Mouse (Mus musculus) heart, adult 2 months (tissue): ENCODE measurements around the gene Actl11. TPM values are rescaled to one million over a fixed set of nuclear protein-coding genes. Genes with fewer than 3 reads are reported as not detected.

Experiments
- DNase-seq, 2 experiments: peaks; one replicate each; pipeline ENCODE4 v3.0.0; 2021
- H3K27ac ChIP-seq: fragments of 200-600 bp; 2 replicates; pipeline ENCODE4 v1.8.1; 2022
- H3K27me3 ChIP-seq: fragments of 200-500 bp; 2 replicates; pipeline ENCODE4 v1.6.1; 2012; ENCODE audit warnings: mild to moderate bottlenecking, low read length, inconsistent platforms, mixed read lengths; ENCODE audit not compliant: control insufficient read depth, insufficient read depth
- H3K36me3 ChIP-seq: fragments of 200-500 bp; 2 replicates; pipeline ENCODE4 v1.6.1; 2012; ENCODE audit warnings: low read length, inconsistent platforms; ENCODE audit not compliant: control insufficient read depth, insufficient read depth
- H3K4me1 ChIP-seq: fragments of 200-500 bp; 2 replicates; pipeline ENCODE4 v1.6.1; 2011; ENCODE audit warnings: low read length; ENCODE audit not compliant: control insufficient read depth, insufficient read depth
- H3K4me3 ChIP-seq: fragments of 200-600 bp; 2 replicates; pipeline ENCODE4 v1.8.1; 2022
- H3K79me2 ChIP-seq: fragments of 200-500 bp; replicated peaks from 2 replicates; pipeline ENCODE4 v1.6.1; 2012; ENCODE audit warnings: mild to moderate bottlenecking, inconsistent platforms, low read length, moderate library complexity, mixed read lengths; ENCODE audit not compliant: control insufficient read depth, insufficient read depth
- H3K9ac ChIP-seq: fragments of 200-500 bp; 2 replicates; pipeline ENCODE4 v1.6.1; 2012; ENCODE audit warnings: low read depth, mild to moderate bottlenecking, control low read depth, inconsistent platforms, low read length, mixed read lengths
- CTCF ChIP-seq: fragments of 200-600 bp; IDR thresholded peaks from 2 replicates; pipeline ENCODE4 v1.8.1; 2022; ENCODE audit warnings: antibody characterized with exemption, mild to moderate bottlenecking, moderate library complexity
- EP300 ChIP-seq: fragments of 200-500 bp; IDR thresholded peaks from 2 replicates; pipeline ENCODE4 v1.6.1; 2011; ENCODE audit warnings: low read depth, low read length, control low read depth; ENCODE audit not compliant: insufficient read depth
- POLR2A ChIP-seq: fragments of 200-500 bp; IDR thresholded peaks from 2 replicates; pipeline ENCODE4 v1.6.1; 2011; ENCODE audit warnings: mild to moderate bottlenecking, low read depth, low read length, control low read depth; ENCODE audit not compliant: insufficient read depth
- WGBS: fragments of 180-500 bp; shearing (Covaris S2); methylation state at CpG from one replicate; pipeline ENCODE4 v1.1.7; 2018; 5-methylcytosine and 5-hydroxymethylcytosine counted together
- intact Hi-C: fragments of 180-260 bp; cut with DNase I; formaldehyde crosslinking; loops from one replicate; pipeline ENCODE4 v1.15.1; 2025
- polyA plus RNA-seq: library from polyadenylated mRNA; depleted of rRNA; stranded (reverse); fragments of >200 nt; gene quantifications from 2 replicates; pipeline ENCODE4 v1.2.3, GENCODE M21; 2012
- total RNA-seq, 2 experiments: library from RNA; stranded (reverse); gene quantifications; 2 replicates each; pipeline ENCODE4 v1.2.3; 2021

Gene Actl11
- total and polyA plus RNA-seq, 3 experiments: 0.14 TPM; not detected in 2

- 87% methylated on average over 10 of the region's 10 CpGs for WGBS
- intact Hi-C loops: no loop called here
- no peak for TF ChIP-seq EP300
- TF ChIP-seq POLR2A: no peak
- no peak for TF ChIP-seq CTCF
Measured at GRCm38 (mm10) chr9:107898563-107898962, 29.7 kb upstream of the Actl11 start.

GRCm38 (mm10) chr9:107899855-107900254 is 28.4 kb upstream of the Actl11 start:
- Histone ChIP-seq H3K27ac (no peak overlapping the region), H3K4me1 (no peaks in the 10 kb centered on the region), H3K79me2 (no peaks in the 10 kb centered on the region), H3K9ac (no peak overlapping the region), H3K36me3 (no peaks in the 10 kb centered on the region), H3K27me3 (no peaks in the 10 kb centered on the region), H3K4me3 (no peak overlapping the region)
- DNase-seq: no peak
- intact Hi-C loops: loop anchor here (5.0 kb wide), 1 partner anchor 152 kb away; the partner anchor contains the start of gene Amigo3
- WGBS: 79% methylated on average over 12 of the region's 12 CpGs
- TF ChIP-seq EP300 (no peak), CTCF (no peak), POLR2A (no peak)

More at GRCm38 (mm10) chr9:107898563-107898962, 29.7 kb upstream of the Actl11 start:
- no peak overlapping the region for H3K4me3 ChIP-seq
- DNase-seq: no peak
- H3K36me3 ChIP-seq: no peaks in the 10 kb centered on the region
- H3K79me2 ChIP-seq: no peaks in the 10 kb centered on the region
- H3K27me3 ChIP-seq: no peaks in the 10 kb centered on the region
- H3K27ac ChIP-seq: no peak overlapping the region
- no peak overlapping the region for H3K9ac ChIP-seq
- no peaks in the 10 kb centered on the region for H3K4me1 ChIP-seq

GRCm38 (mm10) chr9:107900840-107901626 is 27.2 kb upstream of the Actl11 start:
- Histone ChIP-seq H3K79me2 (no peaks in the 10 kb centered on the region), H3K27me3 (no peaks in the 10 kb centered on the region), H3K36me3 (no peaks in the 10 kb centered on the region), H3K4me3 (no peak overlapping the region), H3K4me1 (no peaks in the 10 kb centered on the region; the same call in 1 of the 2 replicates), H3K9ac (no peak overlapping the region), H3K27ac (no peak overlapping the region)
- DNase-seq: no peak
- intact Hi-C loops: loop anchor here (5.0 kb wide), 1 partner anchor 151 kb away; the partner anchor contains the start of gene Amigo3
- WGBS: 61% methylated on average over 44 of the region's 44 CpGs
- no peak for TF ChIP-seq POLR2A
- peak; percentile 54 for TF ChIP-seq CTCF

- Histone ChIP-seq H3K4me1 (peaks cover 4% of the 10 kb centered on the region), H3K4me3 (no peak overlapping the region), H3K27ac (no peak overlapping the region), H3K27me3 (no peaks in the 10 kb centered on the region), H3K36me3 (no peaks in the 10 kb centered on the region), H3K9ac (no peak overlapping the region), H3K79me2 (no peaks in the 10 kb centered on the region)
- TF ChIP-seq EP300: no peak
- no peak for DNase-seq
- intact Hi-C loops: loop anchor here (5.0 kb wide), 1 partner anchor 151 kb away; the partner anchor contains the start of gene Amigo3
- 72% methylated on average over 17 of the region's 17 CpGs for WGBS
Measured at GRCm38 (mm10) chr9:107901627-107901914, 26.7 kb upstream of the Actl11 start.

- H3K79me2 ChIP-seq: no peaks in the 10 kb centered on the region
- TF ChIP-seq EP300: peak; percentile 97
- no peak for TF ChIP-seq POLR2A
- peak; percentile 96 for TF ChIP-seq CTCF
- H3K27me3 ChIP-seq: no peaks in the 10 kb centered on the region
- peaks cover 4% of the 10 kb centered on the region for H3K4me1 ChIP-seq
- DNase-seq: peak; percentile 86 to 92
- no peak overlapping the region for H3K4me3 ChIP-seq
- intact Hi-C loops: loop anchor here (1.0 to 5.0 kb wide), 4 partner anchors 58 to 164 kb away; partner anchors contain the start of gene Amigo3
- H3K36me3 ChIP-seq: no peaks in the 10 kb centered on the region
- no peak overlapping the region for H3K9ac ChIP-seq
- H3K27ac ChIP-seq: no peak overlapping the region; the same call in 1 of the 2 replicates
- WGBS: under 1% methylated on average over 4 of the region's 4 CpGs
Measured at GRCm38 (mm10) chr9:107904726-107905125, 23.5 kb upstream of the Actl11 start.

- H3K27ac ChIP-seq: peak within 1 kb of the TSS; percentile 74
- H3K79me2 ChIP-seq: no peaks in the 10 kb centered on the region
- intact Hi-C loops: no loop called here
- WGBS: 22% methylated on average over 19 of the region's 19 CpGs
- TF ChIP-seq POLR2A (peak; percentile 72), CTCF (no peak)
- H3K4me1 ChIP-seq: peaks cover 4% of the 10 kb centered on the region
- DNase-seq: peak; percentile 87 to 88
- H3K36me3 ChIP-seq: no peaks in the 10 kb centered on the region
- H3K27me3 ChIP-seq: no peaks in the 10 kb centered on the region
- peak within 1 kb of the TSS; percentile 66 for H3K9ac ChIP-seq
- peak within 1 kb of the TSS; percentile 45 for H3K4me3 ChIP-seq
Measured at GRCm38 (mm10) chr9:107906252-107906966, 21.9 kb upstream of the Actl11 start, which contains the start of gene Mst1r. TSS of gene Mst1r (plus strand) at chr9:107906873.
